ENCODE assay signal across 31 mouse cellular contexts in the genomic region with DNA sequence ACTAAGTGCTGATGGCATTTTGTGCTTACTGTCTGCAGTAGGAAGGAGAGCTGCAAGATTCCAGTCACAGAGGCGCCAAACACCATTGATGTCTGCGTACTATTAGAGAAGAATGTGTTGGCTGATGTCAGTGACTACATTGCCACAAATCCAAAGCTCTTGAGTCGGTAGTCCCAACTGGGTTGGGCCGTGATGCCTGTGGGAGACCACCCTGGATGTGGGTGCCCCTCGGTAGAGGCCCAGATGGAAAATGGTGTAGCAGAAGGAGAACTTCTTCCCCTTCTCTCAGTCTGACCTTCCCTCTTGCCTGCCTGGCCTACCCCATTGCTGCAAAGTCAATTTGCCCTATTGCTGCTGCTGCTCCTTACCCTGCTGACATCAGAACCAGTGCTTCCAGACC.
"Had no signal": no experiment of that assay in that cellular context is flagged by ENCODE, and none has a peak within 500 bp of the region (broad histone marks: within the 10 kb centered on the region; RNA-seq: fewer than 3 reads in every experiment).

No protein-coding gene starts in this region.

- H3K36me3 ChIP-seq: heart, embryonic 10.5 days; heart, embryonic 12.5 days; heart, embryonic 13.5 days; heart, embryonic 15.5 days; hindbrain, embryonic 10.5 days; hindbrain, embryonic 12.5 days; hindbrain, embryonic 13.5 days; hindbrain, embryonic 15.5 days; intestine, embryonic 15.5 days; kidney, embryonic 15.5 days had no signal

- H3K9me3 ChIP-seq: heart, embryonic 10.5 days; heart, embryonic 13.5 days; heart, embryonic 15.5 days; hindbrain, embryonic 10.5 days; hindbrain, embryonic 12.5 days; hindbrain, embryonic 13.5 days; hindbrain, embryonic 15.5 days; intestine, embryonic 15.5 days; kidney, embryonic 15.5 days had no signal

- H3K4me1 ChIP-seq: hindbrain, embryonic 10.5 days; hindbrain, embryonic 12.5 days; intestine, embryonic 15.5 days had no signal

- ATAC-seq: hindbrain, embryonic 16.5 days; hindbrain, postnatal 0 days; inflammation-experienced regulatory T-cells, adult 6 months; intestine, embryonic 15.5 days; intestine, embryonic 16.5 days; intestine, postnatal 0 days had no signal

- DNase-seq: heart, postnatal 10 days; heart, postnatal 14 days; heart, postnatal 36 days; kidney, adult 11 months; kidney, adult 18-20 months; kidney, adult 2 months; kidney, adult 8-10 months; kidney, adult 9 months; kidney, postnatal 10 days; kidney, postnatal 14 days; kidney, postnatal 25 days; kidney, postnatal 36 days; kidney, postnatal 4 days; layer of hippocampus, adult 9-11 months; layer of hippocampus, postnatal 36 days had no signal

- H3K4me3 ChIP-seq: heart, embryonic 10.5 days; heart, embryonic 12.5 days; heart, embryonic 13.5 days; heart, embryonic 15.5 days; hindbrain, embryonic 10.5 days; hindbrain, embryonic 12.5 days; hindbrain, embryonic 13.5 days; hindbrain, embryonic 15.5 days; intestine, embryonic 15.5 days; kidney, embryonic 15.5 days; layer of hippocampus, adult 2 months had no signal

- H3K27me3 ChIP-seq: heart, embryonic 12.5 days; heart, embryonic 13.5 days; heart, embryonic 15.5 days; hindbrain, embryonic 12.5 days; hindbrain, embryonic 13.5 days; hindbrain, embryonic 15.5 days; intestine, embryonic 15.5 days; kidney, embryonic 15.5 days had no signal
